Mouse (Mus musculus): ENCODE measurements around the gene Ccdc13. TPM values are rescaled to one million over a fixed set of nuclear protein-coding genes. Genes with fewer than 3 reads are reported as not detected.
A peak's percentile ranks its signal among the peaks of the same experiment; 100 is the strongest.

The Ccdc13 gene
- polyA plus RNA-seq, 1 experiment from 2014 or later = 0.35 TPM

DNA sequence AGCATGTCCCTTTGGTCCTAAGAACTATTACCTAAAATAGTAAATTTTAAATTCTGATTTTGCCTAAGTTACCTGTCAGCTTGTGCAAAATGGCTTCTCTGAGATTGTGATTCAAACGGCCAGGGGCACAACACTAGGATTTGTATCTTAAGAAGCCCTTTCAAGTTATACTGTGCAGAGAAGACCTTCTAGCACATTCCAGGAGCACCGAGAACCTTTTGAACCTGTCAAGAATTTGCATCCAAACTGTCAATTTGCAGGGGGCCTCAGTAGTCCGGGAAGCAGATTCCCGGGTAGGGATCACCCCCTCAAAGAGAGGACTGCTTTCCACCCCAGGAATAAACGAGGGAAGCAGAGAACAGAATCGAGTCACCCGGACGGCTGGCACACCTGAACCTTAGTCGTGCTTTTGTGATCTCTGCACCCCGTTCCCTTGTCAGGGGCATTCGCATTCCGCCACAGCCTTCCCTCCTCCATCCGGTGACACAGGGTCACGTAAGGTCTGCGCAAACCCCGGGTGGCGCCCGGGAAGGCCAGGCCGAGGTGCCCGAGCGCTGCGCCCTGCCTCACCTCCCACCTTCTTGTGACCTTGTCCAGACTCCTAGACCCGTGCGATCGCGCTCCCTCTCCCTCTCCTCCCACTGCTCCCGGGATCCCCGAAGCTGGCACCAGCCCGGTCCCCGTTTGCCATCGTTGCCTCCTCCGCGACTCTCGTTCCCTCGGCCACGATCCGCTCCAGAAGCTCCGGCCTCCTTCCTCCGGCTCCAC is 17.6 kb upstream of the Ccdc13 start:
- Histone ChIP-seq H3K4me2 (ENCODE audit: low read depth, severe bottlenecking) (peak overlapping the region; percentile 77), H3K9ac (ENCODE audit: low read length) (peak overlapping the region; percentile 78), H3K27me3 (ENCODE audit: control insufficient read depth, insufficient read depth, low read length) (no peaks in the 10 kb centered on the region), H3K4me1 (ENCODE audit: control insufficient read depth, insufficient read depth, low read length) (no peaks in the 10 kb centered on the region), H3K27ac (replicated peaks; ENCODE audit: low read depth, low read length) (no peak overlapping the region; the same call in 1 of the 2 replicates), H3K9me3 (ENCODE audit: control insufficient read depth, low read length) (no peaks in the 10 kb centered on the region), H3K4me3 (ENCODE audit: low read depth, low read length) (peak overlapping the region; percentile 89), H3K36me3 (ENCODE audit: control insufficient read depth, insufficient read depth, low read length) (no peaks in the 10 kb centered on the region)
- ATAC-seq (ENCODE audit: insufficient number of reproducible peaks, low FRiP score, low TSS enrichment, low read depth) (no peak; the same call in 1 of the 2 replicates), DNase-seq (ENCODE audit: low spot score) (no peak)
- WGBS = 2% methylated on average over 39 of the region's 39 CpGs

DNA sequence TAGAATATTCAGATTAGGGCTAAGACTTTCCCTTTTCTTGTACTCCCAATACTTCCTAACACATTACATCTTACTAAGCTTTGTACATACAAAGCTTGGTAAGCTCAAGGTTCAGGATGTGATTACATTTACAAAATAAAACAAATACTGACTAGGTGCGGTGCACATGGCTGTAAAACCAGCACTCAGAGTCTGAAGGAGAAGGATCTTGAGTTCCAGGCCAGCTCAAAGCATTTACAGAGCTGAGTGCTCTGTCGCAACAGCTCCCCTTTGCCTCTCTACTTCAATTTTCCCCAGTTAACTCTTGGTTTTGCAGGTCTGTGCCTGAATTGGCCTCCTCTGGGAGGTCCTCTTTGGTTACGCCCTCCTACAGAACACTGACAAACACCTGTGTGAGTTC is 15.0 kb upstream of the Ccdc13 start:
- Histone ChIP-seq H3K4me3 (ENCODE audit: low read depth, low read length) (no peak overlapping the region), H3K27ac (replicated peaks; ENCODE audit: low read depth, low read length) (no peak overlapping the region), H3K27me3 (ENCODE audit: control insufficient read depth, insufficient read depth, low read length) (no peaks in the 10 kb centered on the region), H3K4me2 (ENCODE audit: low read depth, severe bottlenecking) (no peak overlapping the region), H3K9ac (ENCODE audit: low read length) (no peak overlapping the region), H3K4me1 (ENCODE audit: control insufficient read depth, insufficient read depth, low read length) (no peaks in the 10 kb centered on the region), H3K36me3 (ENCODE audit: control insufficient read depth, insufficient read depth, low read length) (no peaks in the 10 kb centered on the region), H3K9me3 (ENCODE audit: control insufficient read depth, low read length) (no peaks in the 10 kb centered on the region)
- ATAC-seq (ENCODE audit: insufficient number of reproducible peaks, low FRiP score, low TSS enrichment, low read depth) (no peak), DNase-seq (ENCODE audit: low spot score) (no peak)
- 95% methylated on average over 3 of the region's 3 CpGs for WGBS

DNA sequence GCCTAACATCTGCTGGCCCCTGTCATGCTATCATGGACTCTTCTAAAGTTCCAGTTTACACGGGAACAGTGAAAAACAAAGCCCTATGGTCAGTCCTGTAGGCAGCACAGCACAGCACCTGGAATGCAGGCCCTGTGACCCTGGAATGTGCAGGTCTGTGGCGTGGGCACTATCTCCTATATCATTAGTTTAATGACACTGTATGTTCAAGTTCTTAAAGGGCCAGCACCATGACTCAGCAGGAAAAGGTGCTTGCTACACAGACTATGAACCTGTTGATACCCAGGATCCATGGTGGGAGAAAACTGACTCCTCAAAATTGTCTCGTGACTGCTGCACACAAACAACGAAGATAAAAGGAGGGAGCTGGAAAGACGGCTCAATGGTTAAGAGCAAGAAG is 8.6 kb upstream of the Ccdc13 start:
- WGBS = 76% methylated on average over 5 of the region's 5 CpGs
- ATAC-seq (ENCODE audit: insufficient number of reproducible peaks, low FRiP score, low TSS enrichment, low read depth) (no peak), DNase-seq (ENCODE audit: low spot score) (no peak)
- H3K9ac ChIP-seq (ENCODE audit: low read length) = no peak overlapping the region
- H3K36me3 ChIP-seq (ENCODE audit: control insufficient read depth, insufficient read depth, low read length) = no peaks in the 10 kb centered on the region
- no peak overlapping the region for H3K4me3 ChIP-seq (ENCODE audit: low read depth, low read length)
- H3K9me3 ChIP-seq (ENCODE audit: control insufficient read depth, low read length) = no peaks in the 10 kb centered on the region
- H3K4me2 ChIP-seq (ENCODE audit: low read depth, severe bottlenecking) = no peak overlapping the region
- H3K27me3 ChIP-seq (ENCODE audit: control insufficient read depth, insufficient read depth, low read length) = no peaks in the 10 kb centered on the region
- H3K27ac ChIP-seq (replicated peaks; ENCODE audit: low read depth, low read length) = no peak overlapping the region
- no peaks in the 10 kb centered on the region for H3K4me1 ChIP-seq (ENCODE audit: control insufficient read depth, insufficient read depth, low read length)

DNA sequence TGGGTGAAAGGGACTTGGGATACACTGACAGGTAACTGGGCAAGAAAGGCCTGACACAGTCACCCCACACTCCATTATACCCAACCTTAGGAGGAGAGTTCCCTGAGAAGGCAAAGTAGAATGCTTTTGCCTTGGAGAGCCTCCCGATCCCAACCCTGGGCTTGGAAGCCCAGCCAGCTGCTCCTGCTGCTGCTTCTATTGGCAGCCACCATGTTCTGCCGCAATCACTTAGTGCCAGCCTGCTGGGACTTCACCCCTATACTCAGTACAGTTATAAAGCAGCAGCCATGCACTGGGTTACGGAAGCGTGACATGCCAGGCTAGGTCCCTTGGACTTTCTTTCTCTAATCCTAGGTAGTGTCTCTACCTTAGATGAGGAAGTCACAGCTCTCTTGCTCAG is 7.9 kb upstream of the Ccdc13 start:
- WGBS = 93% methylated on average over 4 of the region's 4 CpGs
- Histone ChIP-seq H3K9me3 (ENCODE audit: control insufficient read depth, low read length) (no peaks in the 10 kb centered on the region), H3K4me3 (ENCODE audit: low read depth, low read length) (no peak overlapping the region), H3K27me3 (ENCODE audit: control insufficient read depth, insufficient read depth, low read length) (no peaks in the 10 kb centered on the region), H3K4me2 (ENCODE audit: low read depth, severe bottlenecking) (no peak overlapping the region), H3K9ac (ENCODE audit: low read length) (no peak overlapping the region), H3K36me3 (ENCODE audit: control insufficient read depth, insufficient read depth, low read length) (no peaks in the 10 kb centered on the region), H3K27ac (replicated peaks; ENCODE audit: low read depth, low read length) (no peak overlapping the region), H3K4me1 (ENCODE audit: control insufficient read depth, insufficient read depth, low read length) (no peaks in the 10 kb centered on the region)
- ATAC-seq (ENCODE audit: insufficient number of reproducible peaks, low FRiP score, low TSS enrichment, low read depth) = no peak
- DNase-seq (ENCODE audit: low spot score) = no peak

DNA sequence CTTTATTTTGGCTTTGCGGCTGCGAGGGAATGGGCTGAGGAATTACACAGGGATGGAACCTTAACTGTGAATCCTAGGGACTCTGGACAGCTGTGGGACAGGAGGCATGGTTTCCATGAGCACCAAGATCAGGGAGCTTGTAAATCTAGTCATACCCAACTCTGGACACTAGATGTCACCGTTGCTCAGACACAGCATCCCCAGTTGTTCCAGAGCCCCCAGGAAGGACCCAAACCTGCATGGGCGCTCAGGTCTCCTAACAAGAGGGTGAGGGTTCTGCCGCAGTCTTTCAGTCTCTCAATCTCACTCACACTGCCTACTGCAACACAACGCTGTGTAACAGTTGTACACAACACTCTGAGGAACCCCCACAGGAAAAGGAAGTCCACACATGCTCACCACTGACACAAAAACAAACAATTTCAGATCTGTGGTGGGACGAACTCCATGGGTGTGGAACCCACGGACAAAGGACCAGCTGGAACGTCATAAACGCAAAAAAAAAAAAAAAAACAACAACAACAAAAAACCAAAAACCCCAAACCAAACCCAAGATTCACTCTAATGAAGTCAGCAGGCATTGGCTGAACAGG is 7.4 kb upstream of the Ccdc13 start:
- Histone ChIP-seq H3K9me3 (ENCODE audit: control insufficient read depth, low read length) (no peaks in the 10 kb centered on the region), H3K9ac (ENCODE audit: low read length) (no peak overlapping the region), H3K27me3 (ENCODE audit: control insufficient read depth, insufficient read depth, low read length) (no peaks in the 10 kb centered on the region), H3K27ac (replicated peaks; ENCODE audit: low read depth, low read length) (no peak overlapping the region), H3K4me1 (ENCODE audit: control insufficient read depth, insufficient read depth, low read length) (no peaks in the 10 kb centered on the region), H3K4me3 (ENCODE audit: low read depth, low read length) (no peak overlapping the region), H3K4me2 (ENCODE audit: low read depth, severe bottlenecking) (no peak overlapping the region), H3K36me3 (ENCODE audit: control insufficient read depth, insufficient read depth, low read length) (no peaks in the 10 kb centered on the region)
- ATAC-seq (ENCODE audit: insufficient number of reproducible peaks, low FRiP score, low TSS enrichment, low read depth) = no peak
- peak; percentile 52 for DNase-seq (ENCODE audit: low spot score)
- WGBS = 57% methylated on average over 10 of the region's 10 CpGs

DNA sequence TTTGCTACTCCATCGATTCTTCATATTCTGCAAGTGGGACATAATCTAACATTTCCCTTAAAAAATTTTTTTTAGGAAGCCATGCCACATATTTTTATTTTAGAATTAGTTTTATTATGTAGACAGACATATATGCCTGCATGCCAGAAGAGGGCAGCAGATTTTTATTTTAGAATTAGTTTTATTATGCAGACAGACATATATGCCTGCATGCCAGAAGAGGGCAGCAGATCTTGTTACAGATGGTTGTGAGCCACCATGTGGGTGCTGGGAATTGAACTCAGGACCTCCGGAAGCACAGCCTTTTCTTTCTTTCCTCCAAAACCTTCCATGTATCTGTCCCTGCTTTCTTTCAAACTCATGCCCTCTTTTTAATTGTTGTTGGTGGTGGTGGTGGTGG is 3.7 kb upstream of the Ccdc13 start:
- WGBS = 95% methylated on average over 2 of the region's 2 CpGs

DNA sequence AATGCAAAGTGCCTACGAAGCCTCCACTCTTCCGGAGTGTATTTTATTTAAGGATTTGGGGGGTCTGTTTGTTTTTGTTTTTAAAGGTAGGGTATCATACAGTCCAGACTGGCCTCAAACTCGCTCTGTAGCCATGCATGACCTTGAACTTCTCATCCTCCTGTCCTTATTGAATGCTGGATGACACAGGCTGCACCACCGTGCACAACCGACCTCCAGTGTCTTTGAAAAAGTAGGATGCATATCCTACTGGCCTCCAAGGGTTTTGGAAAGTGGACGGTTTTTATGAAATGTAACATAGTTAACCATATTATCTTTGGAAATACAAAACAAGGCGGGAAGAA is 333 bp upstream of the Ccdc13 start:
- peak overlapping the region; percentile 35 for H3K4me3 ChIP-seq (ENCODE audit: low read depth, low read length)
- 45% methylated on average over 7 of the region's 7 CpGs for WGBS
- H3K4me1 ChIP-seq (ENCODE audit: control insufficient read depth, insufficient read depth, low read length) = 0 out of 2 replicates have a peak, but pooled peaks cover 3% of the 10 kb centered on the region
- H3K36me3 ChIP-seq (ENCODE audit: control insufficient read depth, insufficient read depth, low read length) = no peaks in the 10 kb centered on the region; the same call in 1 of the 2 replicates
- ATAC-seq (ENCODE audit: insufficient number of reproducible peaks, low FRiP score, low TSS enrichment, low read depth) (peak; percentile 46; the same call in 1 of the 2 replicates), DNase-seq (ENCODE audit: low spot score) (no peak)
- peak overlapping the region; percentile 60 for H3K4me2 ChIP-seq (ENCODE audit: low read depth, severe bottlenecking)
- H3K9me3 ChIP-seq (ENCODE audit: control insufficient read depth, low read length) = no peaks in the 10 kb centered on the region
- no peaks in the 10 kb centered on the region for H3K27me3 ChIP-seq (ENCODE audit: control insufficient read depth, insufficient read depth, low read length)
- peak overlapping the region; percentile 32; the same call in 1 of the 2 replicates for H3K9ac ChIP-seq (ENCODE audit: low read length)
- no peak overlapping the region for H3K27ac ChIP-seq (replicated peaks; ENCODE audit: low read depth, low read length)

More for the DNA sequence above, 3.7 kb upstream of the Ccdc13 start:
- Histone ChIP-seq H3K27ac (replicated peaks; ENCODE audit: low read depth, low read length) (no peak overlapping the region), H3K9ac (ENCODE audit: low read length) (no peak overlapping the region), H3K27me3 (ENCODE audit: control insufficient read depth, insufficient read depth, low read length) (no peaks in the 10 kb centered on the region), H3K9me3 (ENCODE audit: control insufficient read depth, low read length) (no peaks in the 10 kb centered on the region), H3K4me1 (ENCODE audit: control insufficient read depth, insufficient read depth, low read length) (0 out of 2 replicates have a peak, but pooled peaks cover 3% of the 10 kb centered on the region), H3K36me3 (ENCODE audit: control insufficient read depth, insufficient read depth, low read length) (no peaks in the 10 kb centered on the region), H3K4me3 (ENCODE audit: low read depth, low read length) (no peak overlapping the region), H3K4me2 (ENCODE audit: low read depth, severe bottlenecking) (no peak overlapping the region)
- no peak for ATAC-seq (ENCODE audit: insufficient number of reproducible peaks, low FRiP score, low TSS enrichment, low read depth)
- DNase-seq (ENCODE audit: low spot score) = no peak

DNA sequence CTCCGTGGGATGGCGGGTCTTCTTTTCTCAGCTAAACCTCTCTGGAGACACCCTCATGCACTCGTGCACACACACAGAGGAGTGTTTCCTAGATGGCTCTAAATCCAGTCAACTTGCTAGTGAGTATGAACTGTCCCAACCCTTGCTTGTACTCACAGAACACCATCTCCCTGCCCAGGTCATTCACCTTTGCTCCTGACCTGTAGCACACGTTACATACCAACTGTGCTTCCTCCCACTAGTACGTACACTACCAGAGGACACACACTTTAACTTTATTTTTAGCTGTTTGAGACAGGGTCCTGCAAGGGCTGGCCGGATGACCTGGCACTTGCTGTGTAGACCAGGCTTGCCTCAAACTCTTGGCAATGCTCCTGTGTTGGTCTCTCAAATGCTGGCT is 1.3 kb downstream of the Ccdc13 start:
- H3K27ac ChIP-seq (replicated peaks; ENCODE audit: low read depth, low read length) = no peak overlapping the region
- no peak overlapping the region for H3K4me3 ChIP-seq (ENCODE audit: low read depth, low read length)
- no peaks in the 10 kb centered on the region for H3K27me3 ChIP-seq (ENCODE audit: control insufficient read depth, insufficient read depth, low read length)
- H3K36me3 ChIP-seq (ENCODE audit: control insufficient read depth, insufficient read depth, low read length) = no peaks in the 10 kb centered on the region; the same call in 1 of the 2 replicates
- H3K4me1 ChIP-seq (ENCODE audit: control insufficient read depth, insufficient read depth, low read length) = 0 out of 2 replicates have a peak, but pooled peaks cover 3% of the 10 kb centered on the region
- ATAC-seq (ENCODE audit: insufficient number of reproducible peaks, low FRiP score, low TSS enrichment, low read depth) (no peak), DNase-seq (ENCODE audit: low spot score) (no peak)
- H3K9me3 ChIP-seq (ENCODE audit: control insufficient read depth, low read length) = no peaks in the 10 kb centered on the region
- H3K4me2 ChIP-seq (ENCODE audit: low read depth, severe bottlenecking) = no peak overlapping the region
- no peak overlapping the region for H3K9ac ChIP-seq (ENCODE audit: low read length)
- 89% methylated on average over 6 of the region's 6 CpGs for WGBS
